Mouse (Mus musculus): Measurements from ENCODE around the gene Lsamp.

The Lsamp gene

DNA sequence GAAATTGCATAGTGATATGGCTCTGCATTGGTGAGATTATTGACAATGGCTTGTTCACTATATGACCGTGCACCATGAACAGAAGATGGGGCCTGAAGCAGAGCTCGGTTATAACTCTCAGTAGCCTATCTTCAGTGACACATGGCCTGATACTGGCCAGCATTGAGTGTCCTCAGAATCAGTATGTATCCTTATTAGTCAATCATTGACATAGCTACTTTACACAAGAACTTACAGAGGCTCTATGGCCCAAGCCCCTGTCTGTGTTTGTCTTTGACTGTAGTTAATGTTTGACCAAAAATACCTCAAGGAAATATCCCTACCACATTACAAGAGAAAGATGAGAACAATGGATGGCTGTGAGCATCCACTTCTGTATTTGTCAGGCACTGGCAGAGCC, 1764.6 kb downstream of the Lsamp start:
- no peak for DNase-seq (ENCODE audit: low read depth, low spot score)

GRCm38 (mm10) chr16:41764285-41764684, 1780.1 kb downstream of the Lsamp start:
- DNase-seq (ENCODE audit: low read depth, low spot score) = no peak

DNA sequence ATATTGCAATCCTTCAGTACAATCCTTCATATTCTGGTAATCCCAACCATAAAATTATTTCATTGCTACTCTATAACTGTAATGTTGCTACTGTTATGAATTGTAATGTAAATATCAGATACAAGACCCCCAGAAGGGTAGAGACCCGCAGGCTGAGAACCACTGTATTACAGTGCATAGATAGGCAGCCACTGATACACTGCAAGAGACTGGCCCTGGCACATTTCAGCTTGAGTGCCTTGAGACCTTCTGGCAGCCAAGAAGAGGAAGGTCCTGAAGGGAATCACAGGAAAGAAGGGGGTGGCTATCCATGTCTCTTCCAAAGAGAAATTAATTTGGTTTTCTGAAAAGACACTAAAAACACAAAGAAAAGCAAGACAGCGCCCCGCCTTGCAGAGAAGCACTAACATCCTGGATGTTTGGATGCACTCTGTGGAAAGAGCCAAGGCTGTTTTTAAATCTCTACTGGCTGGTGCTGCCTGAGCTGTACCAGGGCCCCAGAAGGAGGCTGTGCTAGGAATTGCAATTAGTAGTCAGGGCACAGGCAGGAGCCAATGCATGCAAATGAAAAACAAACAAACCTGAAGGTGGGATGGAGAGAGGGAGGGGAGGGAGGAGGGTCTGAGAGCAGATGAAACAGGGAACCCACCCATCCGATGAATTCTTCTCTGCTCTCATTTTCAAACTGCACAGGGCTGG, 1787.4 kb downstream of the Lsamp start:
- no peak for DNase-seq (ENCODE audit: low read depth, low spot score)

DNA sequence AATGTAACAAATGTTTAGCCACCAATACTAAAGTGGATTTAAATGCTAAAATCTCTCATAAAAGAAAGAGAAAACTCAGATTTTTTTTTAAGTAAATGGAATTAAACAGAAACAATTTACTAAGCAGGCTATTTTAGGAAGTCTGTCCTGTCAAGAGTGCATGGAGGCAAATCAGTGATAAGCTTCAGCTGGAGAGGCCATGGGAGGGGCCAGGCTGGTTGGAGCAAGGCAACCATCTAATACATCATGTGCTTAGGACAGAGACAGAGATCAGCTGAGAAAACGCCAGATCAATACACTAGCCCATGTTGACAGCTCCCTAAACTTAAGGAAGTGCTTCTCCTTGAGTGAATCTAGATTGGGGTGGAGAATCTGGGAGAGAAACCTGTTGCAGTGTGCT, 1793.4 kb downstream of the Lsamp start:
- no peak for DNase-seq (ENCODE audit: low read depth, low spot score)

GRCm38 (mm10) chr16:41785600-41785999, 1801.4 kb downstream of the Lsamp start:
- DNase-seq (ENCODE audit: low read depth, low spot score) = no peak

DNA sequence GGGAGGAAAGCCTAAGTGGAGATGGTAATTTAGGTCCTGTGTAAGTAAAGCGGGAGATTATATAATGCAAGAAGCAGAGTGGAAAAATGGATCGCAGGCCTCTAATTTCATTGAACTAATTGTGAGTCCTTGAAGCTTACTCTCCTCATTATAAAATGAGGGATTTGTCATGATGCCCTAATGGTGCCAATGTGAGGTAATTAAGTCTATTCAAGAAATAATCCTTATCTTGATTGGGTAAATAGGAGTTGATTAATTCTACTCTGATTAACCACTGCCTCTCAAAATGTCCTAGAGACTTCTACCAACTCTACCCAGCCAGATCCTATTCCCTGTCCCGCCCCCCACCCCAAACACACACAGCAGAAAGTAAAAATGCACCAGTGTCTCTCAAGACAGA, 1802.5 kb downstream of the Lsamp start:
- DNase-seq (ENCODE audit: low read depth, low spot score) = no peak

DNA sequence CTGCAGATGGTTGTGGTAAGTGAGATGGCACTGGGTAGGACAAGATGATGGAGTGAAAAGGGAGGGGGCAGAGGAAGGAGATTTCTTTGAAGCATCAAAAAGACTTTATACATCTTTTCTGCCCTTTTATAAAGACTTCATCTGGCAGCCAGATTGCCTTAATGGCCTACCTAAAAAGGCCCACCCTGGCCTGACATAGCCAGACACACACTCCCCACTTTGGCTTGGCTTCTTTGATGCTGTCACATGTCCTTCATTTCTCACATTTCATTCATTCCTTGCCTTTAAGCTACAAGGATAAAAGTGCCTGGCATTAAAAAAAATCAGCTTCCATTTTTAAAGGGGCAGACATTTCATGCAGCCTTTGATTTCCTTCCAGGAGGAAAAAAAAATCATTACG, 1803.0 kb downstream of the Lsamp start:
- no peak for DNase-seq (ENCODE audit: low read depth, low spot score)

- no peak for DNase-seq (ENCODE audit: low read depth, low spot score)
These were observed 1805.9 kb downstream of the Lsamp start for GRCm38 (mm10) chr16:41790016-41790415.

GRCm38 (mm10) chr16:41820369-41820768, 1836.2 kb downstream of the Lsamp start:
- no peak for DNase-seq (ENCODE audit: low read depth, low spot score)

DNA sequence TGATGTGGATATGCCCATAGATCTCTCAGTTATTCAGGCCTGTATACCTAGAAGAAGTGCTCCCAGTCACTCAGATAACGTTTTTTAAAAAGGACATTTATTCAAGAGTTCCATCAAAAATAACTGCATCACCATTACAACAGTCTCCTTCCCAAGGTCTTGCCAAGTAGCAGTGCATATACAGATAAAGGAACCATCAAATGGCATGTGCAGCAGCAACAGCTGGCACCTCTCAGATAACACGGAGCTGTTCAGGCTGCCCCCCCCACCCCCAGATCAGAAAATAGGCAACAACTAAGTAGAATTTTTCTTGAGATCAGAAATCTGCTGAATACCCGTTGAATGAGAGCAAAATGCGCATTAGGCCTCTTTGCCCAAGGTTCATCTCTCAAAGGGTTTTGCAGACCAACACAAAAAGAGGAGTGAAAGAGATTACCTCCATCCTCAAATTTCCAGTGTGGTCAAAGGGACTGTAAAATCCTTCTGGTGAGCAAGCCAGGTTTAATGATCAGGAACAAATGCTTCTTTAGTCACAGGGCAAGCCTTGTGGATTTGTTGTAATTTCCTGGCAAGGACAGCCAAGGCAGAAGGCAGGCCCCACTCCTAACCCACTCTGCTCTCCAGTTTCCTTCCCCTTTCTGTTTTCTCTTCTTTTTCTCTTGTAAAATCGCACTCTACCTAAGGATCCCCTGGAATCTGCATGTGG, 1842.9 kb downstream of the Lsamp start:
- no peak for DNase-seq (ENCODE audit: low read depth, low spot score)

- no peak for DNase-seq (ENCODE audit: low read depth, low spot score)
These were observed 1843.4 kb downstream of the Lsamp start for GRCm38 (mm10) chr16:41827605-41827948.

GRCm38 (mm10) chr16:41834637-41835036, 1850.5 kb downstream of the Lsamp start:
- DNase-seq (ENCODE audit: low read depth, low spot score) = no peak

DNA sequence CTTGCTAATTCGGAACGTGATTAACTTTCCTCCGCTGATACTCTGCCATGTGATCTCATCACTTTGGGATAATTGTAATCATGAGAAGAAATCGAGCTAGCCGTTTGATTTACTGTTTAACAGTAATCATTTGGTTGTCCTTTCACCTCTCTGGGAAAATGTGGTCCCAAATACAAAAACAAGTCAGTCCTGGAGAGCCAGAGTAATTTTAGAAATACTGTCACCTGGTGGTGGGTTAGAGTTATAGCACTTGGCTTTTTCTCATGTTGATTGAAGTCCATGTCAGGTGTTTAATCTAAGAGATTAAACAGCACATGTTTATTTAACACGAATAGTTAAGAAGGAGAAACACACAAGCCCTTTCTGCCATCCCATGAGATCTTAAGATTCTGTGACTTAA, 1851.6 kb downstream of the Lsamp start:
- DNase-seq (ENCODE audit: low read depth, low spot score) = no peak

DNA sequence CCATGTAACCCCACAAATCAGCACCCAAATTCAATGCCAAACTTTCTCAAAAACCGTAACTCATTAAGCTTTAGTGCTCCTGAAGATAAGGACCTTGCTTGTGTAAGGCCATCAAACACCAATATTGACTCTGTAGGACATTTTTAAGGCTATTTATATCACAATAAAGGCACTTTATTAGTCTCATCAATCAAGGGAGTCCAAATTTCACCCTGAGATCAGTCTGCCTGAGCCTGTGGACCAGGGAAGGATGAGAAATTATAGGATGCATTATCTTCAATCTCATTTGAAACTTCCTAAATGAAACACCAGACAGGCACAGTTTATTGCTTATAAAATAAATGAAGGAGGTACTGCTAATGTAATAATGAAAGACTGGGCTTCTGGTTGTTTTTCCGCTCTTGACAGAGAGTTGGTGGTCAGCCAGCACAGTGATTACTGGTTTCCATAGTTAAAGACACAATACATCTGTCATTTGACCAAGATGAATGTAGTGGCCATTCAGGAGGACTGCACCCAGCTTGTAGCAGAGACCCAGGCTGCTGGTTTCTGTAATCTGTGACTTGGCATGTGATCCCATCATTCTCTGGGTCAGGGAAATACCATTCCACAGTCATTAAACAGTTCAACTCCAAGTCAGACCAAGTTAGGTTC, 1855.7 kb downstream of the Lsamp start:
- no peak for DNase-seq (ENCODE audit: low read depth, low spot score)

- DNase-seq (ENCODE audit: low read depth, low spot score) = no peak
These were observed 1862.7 kb downstream of the Lsamp start for GRCm38 (mm10) chr16:41846903-41847302.

- no peak for DNase-seq (ENCODE audit: low read depth, low spot score)
These were observed 1887.9 kb downstream of the Lsamp start for GRCm38 (mm10) chr16:41871917-41872593.

GRCm38 (mm10) chr16:41888546-41889165, 1904.5 kb downstream of the Lsamp start:
- DNase-seq (ENCODE audit: low read depth, low spot score) = no peak

DNA sequence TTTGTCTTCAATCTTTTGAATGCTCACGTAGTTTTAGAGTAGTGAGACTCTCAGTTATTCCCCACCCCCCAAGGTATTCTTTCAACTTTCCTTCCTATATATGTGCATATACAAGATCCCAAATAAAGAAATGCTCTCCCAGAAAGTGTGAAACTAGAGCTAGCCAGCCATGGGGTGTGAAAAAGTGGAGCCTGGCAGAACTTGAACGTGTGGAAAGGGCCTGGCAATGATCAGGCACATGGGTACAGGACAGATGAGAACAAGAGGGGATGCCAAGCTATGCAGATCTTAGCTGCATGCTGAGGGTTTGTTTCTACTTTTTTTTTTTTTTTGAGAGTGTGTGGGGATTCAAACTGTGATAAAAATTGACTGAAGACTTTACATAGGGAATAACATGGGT, 1916.6 kb downstream of the Lsamp start:
- DNase-seq (ENCODE audit: low read depth, low spot score) = peak; percentile 46

DNA sequence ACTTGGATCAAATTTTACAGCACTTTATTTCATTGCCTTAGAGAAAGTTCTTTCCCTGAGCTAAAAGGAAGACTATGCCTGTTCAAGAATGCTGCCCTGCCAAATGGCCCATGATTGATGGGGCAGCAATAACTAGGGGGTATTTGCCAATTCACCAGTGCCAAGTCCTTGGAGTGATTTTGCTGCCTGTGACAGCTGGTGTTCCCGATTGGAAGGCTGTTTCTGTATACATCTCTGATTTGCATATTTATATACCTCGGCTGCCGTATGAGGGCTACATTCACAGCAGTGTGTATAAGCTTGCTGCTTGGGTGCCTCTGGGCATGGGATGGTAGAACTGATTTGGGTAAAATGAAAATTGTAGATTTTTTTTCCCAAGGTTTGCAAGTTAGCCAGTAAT, 1919.5 kb downstream of the Lsamp start:
- DNase-seq (ENCODE audit: low read depth, low spot score) = peak; percentile 43

DNA sequence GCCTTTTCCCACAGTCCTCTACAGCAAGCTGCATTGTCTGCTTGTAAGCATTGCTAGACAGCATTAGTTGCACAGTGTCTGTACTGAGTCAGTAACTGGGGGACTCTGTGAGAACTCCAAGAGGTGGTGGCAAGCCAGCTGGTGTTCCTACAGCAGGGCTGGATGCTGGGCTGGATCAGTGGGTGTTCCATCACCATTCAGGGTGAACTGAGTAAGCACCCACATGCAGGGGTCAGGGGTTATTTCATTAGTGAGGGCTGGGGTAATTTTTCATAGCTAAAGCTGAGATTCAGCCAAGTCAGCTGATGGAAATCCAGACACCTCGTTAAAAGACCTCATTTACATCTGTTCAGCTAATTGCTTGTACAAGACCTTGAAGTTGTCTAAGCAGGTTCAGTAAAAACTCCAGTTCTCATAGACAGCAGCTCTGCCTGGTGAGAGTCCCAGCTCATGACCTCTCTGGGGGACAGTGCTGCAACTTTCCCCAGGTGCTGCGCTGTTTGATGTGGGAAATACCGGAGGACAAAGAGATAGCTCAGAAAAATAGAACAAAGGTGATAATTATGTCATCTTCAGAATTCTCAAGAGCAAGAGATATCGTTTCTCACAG, 1928.5 kb downstream of the Lsamp start:
- DNase-seq (ENCODE audit: low read depth, low spot score) = no peak

DNA sequence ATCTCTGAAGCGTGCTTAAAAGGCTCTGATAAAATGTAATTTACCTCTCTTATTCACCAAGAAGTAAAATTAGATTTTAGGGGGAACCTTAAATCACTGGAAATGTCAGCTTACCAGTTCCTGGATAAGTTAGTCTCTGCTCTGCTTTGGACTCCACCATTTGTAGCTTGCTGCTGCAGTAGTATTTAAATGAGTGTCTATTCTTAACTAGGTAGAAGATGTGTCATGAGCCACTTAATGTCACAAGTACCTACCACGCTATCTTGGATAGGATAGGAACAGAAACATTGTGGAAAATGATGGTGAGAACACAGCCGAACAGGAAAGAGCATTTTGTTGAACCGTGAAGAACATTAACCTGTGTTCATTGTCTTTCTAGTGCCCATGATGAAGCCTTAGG, 1929.2 kb downstream of the Lsamp start:
- no peak for DNase-seq (ENCODE audit: low read depth, low spot score)

- no peak for DNase-seq (ENCODE audit: low read depth, low spot score)
These were observed 1932.2 kb downstream of the Lsamp start for GRCm38 (mm10) chr16:41916342-41916741.

Measured in brain, embryonic 18.5 days (tissue).